14 mouse cellular contexts compared by ENCODE assay signal in genomic region chr10:46939338-46939737, GRCm38 (mm10).
"Had no signal": no experiment of that assay in that cellular context is flagged by ENCODE, and none has a peak within 500 bp of the region (broad histone marks: within the 10 kb centered on the region; RNA-seq: fewer than 3 reads in every experiment).

No protein-coding gene starts in this region.

- H3K4me1 ChIP-seq: limb, embryonic 12.5 days; liver, embryonic 15.5 days; midbrain, embryonic 15.5 days; neural tube, embryonic 13.5 days had no signal

- H3K27ac ChIP-seq: limb, embryonic 12.5 days; liver, embryonic 15.5 days; midbrain, embryonic 15.5 days; neural tube, embryonic 13.5 days had no signal

- H3K9ac ChIP-seq: limb, embryonic 12.5 days; liver, embryonic 15.5 days; midbrain, embryonic 15.5 days; neural tube, embryonic 13.5 days had no signal

- DNase-seq: kidney, postnatal 25 days; liver; lung, adult 2 months; lung, postnatal 36 days; retina, postnatal 1 day; right cerebral cortex, postnatal 4 days; spleen, adult 18-20 months; thymus, adult 18-20 months; thymus, postnatal 14 days had no signal

- H3K27me3 ChIP-seq: limb, embryonic 12.5 days; liver, embryonic 15.5 days; midbrain, embryonic 15.5 days; neural tube, embryonic 13.5 days had no signal

- H3K36me3 ChIP-seq: limb, embryonic 12.5 days; liver, embryonic 15.5 days; midbrain, embryonic 15.5 days; neural tube, embryonic 13.5 days had no signal

- ATAC-seq: lung, postnatal 0 days had no signal

- H3K4me3 ChIP-seq: limb, embryonic 12.5 days; liver, embryonic 15.5 days; midbrain, embryonic 15.5 days; neural tube, embryonic 13.5 days had no signal

- H3K4me2 ChIP-seq: limb, embryonic 12.5 days; liver, embryonic 15.5 days; midbrain, embryonic 15.5 days; neural tube, embryonic 13.5 days had no signal

- H3K9me3 ChIP-seq: limb, embryonic 12.5 days; liver, embryonic 15.5 days; midbrain, embryonic 15.5 days; neural tube, embryonic 13.5 days had no signal
